Mouse (Mus musculus): ENCODE results near the gene B3gat3. TPM values are rescaled to one million over a fixed set of nuclear protein-coding genes. Genes with fewer than 3 reads are reported as not detected.
"Not testable (repeated sequence)": the region's sequence is repeated elsewhere in the genome, so short reads cannot be mapped to it uniquely, and the experiment has no call there.

The B3gat3 gene
- 28.4 and 31.7 TPM in 2 replicates for polyA plus RNA-seq (2016; fragmentation: Nextera tagmentation; extraction: Ambion mirVana)

DNA sequence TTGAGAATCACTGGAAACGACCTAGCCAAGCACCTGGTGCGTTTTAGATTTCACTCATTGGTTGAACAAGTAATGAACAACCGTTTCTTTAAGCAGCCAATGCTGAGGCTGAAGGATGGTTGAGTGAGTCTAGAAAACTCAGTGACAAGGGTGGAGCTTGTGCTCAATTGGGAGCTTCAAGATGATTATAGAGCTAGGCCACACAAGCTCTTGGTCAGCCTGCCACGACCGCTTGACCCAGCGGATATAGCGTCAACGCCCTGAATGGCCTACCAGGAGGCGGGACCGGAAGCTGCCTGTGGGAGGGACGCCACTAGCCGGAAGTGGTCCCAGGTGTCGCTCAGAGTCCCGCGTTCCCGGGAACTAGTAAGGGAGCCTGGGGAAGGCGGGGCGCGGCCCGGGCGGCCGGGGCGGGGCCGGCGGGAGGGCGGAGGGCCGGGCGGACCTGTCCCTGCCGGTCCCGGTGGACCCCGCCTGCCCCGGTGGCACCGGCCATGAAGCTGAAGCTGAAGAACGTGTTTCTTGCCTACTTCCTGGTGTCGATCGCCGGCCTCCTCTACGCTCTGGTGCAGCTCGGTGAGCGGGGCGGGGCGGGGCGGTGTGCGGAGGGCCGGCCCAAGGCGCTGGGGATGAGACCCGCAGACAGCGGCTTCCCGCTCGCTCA, at the start of gene B3gat3:
B3gat3 (plus strand) TSS at position 302 of the 664 bp plus-strand sequence.
- WGBS (ENCODE audit: insufficient replicate concordance): 2% methylated on average over 49 of the region's 50 CpGs
- Histone ChIP-seq H3K36me3 (peaks cover 47% of the 10 kb centered on the region), H3K9me3 (replicated peaks) (no peaks in the 10 kb centered on the region), H3K27me3 (replicated peaks) (no peaks in the 10 kb centered on the region), H3K4me2 (peak within 1 kb of the TSS; percentile 87), H3K9ac (peak within 1 kb of the TSS; percentile 90), H3K27ac (peak within 1 kb of the TSS; percentile 95), H3K4me1 (peaks cover 48% of the 10 kb centered on the region), H3K4me3 (peak within 1 kb of the TSS; percentile 87)
- peak; percentile 95 for ATAC-seq

DNA sequence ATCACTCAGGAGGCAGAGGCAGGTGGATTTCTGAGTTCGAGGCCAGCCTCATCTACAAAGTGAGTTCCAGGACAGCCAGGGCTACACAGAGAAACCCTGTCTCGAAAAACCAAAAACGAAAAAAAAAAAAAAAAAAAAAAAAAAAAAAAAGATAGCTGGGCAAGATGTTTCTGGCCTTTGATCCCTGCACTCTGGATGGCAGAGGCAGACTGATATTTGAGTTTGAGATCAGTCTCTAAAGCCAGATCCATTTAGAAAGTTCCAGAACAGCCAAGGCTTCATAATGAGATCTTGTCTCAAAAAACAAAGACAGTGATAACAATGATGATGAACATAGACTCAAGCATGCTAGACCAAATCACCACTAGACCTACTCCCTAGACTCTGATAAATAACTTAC, 49.8 kb upstream of the B3gat3 start:
- WGBS (ENCODE audit: insufficient replicate concordance): 67% methylated on average over 3 of the region's 3 CpGs

DNA sequence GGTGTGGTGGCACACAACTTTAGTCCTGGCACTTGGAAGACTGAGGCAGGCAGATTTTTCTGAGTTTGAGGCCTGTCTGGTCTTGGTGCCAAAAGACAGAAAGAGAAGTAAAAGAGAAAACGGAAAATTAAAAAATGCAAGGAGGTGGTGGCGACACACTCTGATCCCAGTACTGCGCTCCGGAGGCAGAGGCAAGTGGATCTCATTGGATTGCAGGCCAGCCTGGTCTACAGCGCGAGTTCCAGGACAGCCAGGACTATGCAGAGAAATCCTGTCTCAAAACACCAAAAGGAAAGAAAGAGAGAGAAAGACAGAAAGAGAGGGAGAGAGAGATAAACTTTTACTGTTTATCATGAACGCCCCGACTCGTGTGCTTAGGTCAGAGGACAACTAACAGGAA, 49.3 kb upstream of the B3gat3 start:
- Histone ChIP-seq H3K4me1 (peaks cover 40% of the 10 kb centered on the region), H3K27ac (peak overlapping the region; percentile 86), H3K36me3 (peaks cover 28% of the 10 kb centered on the region), H3K9me3 (replicated peaks) (no peaks in the 10 kb centered on the region), H3K9ac (peak overlapping the region; percentile 91), H3K4me3 (peak overlapping the region; percentile 78), H3K4me2 (peak overlapping the region; percentile 84), H3K27me3 (replicated peaks) (no peaks in the 10 kb centered on the region)
- WGBS (ENCODE audit: insufficient replicate concordance): 27% methylated on average over 9 of the region's 9 CpGs
- peak; percentile 22 for ATAC-seq

More for the DNA sequence above, 49.8 kb upstream of the B3gat3 start:
- not testable (repeated sequence) for H3K9me3 ChIP-seq (replicated peaks); H3K27me3 ChIP-seq (replicated peaks); ATAC-seq
- peak overlapping the region; percentile 78 for H3K4me3 ChIP-seq
- H3K27ac ChIP-seq: peak overlapping the region; percentile 86
- peaks cover 40% of the 10 kb centered on the region for H3K4me1 ChIP-seq
- H3K9ac ChIP-seq: peak overlapping the region; percentile 91
- peak overlapping the region; percentile 84 for H3K4me2 ChIP-seq
- H3K36me3 ChIP-seq: peaks cover 23% of the 10 kb centered on the region

DNA sequence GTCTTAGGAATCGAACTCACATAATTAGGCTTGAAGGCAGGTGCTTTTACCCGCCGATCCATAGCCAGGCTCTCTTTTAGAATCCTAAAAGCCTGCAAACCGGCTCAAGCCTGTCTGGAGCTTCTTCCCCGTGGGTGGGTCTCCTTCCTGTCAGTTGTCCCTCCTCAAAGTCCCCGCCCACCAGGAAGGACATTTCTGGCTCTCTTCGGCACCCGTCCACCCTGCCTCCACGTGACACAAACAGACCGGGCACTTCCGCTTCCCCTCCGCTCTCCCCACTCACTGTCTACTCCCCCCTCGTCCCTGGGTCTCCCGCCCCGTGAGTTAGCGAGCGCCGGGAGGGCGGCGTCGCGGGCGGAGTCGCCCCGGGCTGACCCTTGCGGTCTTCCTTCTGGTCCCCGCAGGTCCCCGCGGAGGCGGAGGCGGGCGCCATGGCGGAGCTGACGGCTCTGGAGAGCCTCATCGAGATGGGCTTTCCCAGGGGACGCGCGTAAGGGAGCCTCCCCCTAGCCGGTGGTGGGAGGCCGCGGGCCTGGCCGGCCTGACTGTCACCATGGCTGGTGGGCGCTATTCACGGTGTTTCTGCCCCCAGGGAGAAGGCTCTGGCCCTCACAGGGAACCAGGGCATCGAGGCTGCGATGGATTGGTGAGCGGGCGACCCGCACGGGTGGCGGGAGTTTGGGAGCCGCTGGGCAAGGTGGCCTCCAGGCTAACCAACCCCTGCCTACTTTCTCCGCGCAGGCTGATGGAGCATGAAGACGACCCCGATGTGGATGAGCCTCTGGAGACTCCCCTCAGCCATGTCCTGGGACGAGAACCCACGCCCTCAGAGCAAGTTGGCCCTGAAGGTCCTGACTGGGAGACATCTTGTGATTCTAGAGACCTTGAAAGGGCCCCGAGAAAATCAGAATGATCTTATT, 48.6 kb upstream of the B3gat3 start, which contains the start of gene Ubxn1:
Ubxn1 (plus strand) TSS at position 230 of the 920 bp plus-strand sequence.
- Histone ChIP-seq H3K9ac (peak within 1 kb of the TSS; percentile 91), H3K36me3 (peaks cover 35% of the 10 kb centered on the region), H3K4me1 (peaks cover 40% of the 10 kb centered on the region), H3K9me3 (replicated peaks) (no peaks in the 10 kb centered on the region), H3K4me2 (peak within 1 kb of the TSS; percentile 84), H3K27me3 (replicated peaks) (no peaks in the 10 kb centered on the region), H3K4me3 (peak within 1 kb of the TSS; percentile 78), H3K27ac (peak within 1 kb of the TSS; percentile 86)
- under 1% methylated on average over 59 of the region's 59 CpGs for WGBS (ENCODE audit: insufficient replicate concordance)
- ATAC-seq: peak; percentile 96

DNA sequence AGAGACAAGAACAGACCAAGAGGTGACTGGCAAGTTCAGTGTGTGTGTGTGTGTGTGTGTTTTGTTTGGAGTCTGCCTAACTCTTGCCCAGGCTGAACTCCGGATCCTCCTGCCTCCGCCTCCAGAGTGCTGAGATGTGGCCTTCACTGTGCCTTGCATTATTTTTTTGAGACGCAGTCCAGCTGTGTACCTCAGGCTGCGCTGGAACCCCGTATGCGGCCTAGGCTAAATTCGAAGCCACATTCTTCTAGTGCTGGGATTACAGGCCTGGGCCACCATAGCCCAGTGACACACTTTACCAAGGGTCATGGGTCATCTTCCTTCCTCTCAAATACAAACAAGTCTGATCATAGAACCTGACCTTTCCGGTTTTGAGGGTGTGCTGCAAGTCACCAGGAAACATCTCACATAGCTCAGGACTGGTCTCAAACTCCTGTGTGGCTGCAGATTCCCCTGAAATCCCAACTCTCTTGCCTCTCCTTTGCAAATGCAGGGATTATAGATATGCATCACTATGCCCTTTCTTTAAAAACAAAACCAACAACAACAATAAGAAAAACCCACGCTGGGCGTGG, 47.8 kb upstream of the B3gat3 start:
- Histone ChIP-seq H3K4me2 (peak overlapping the region; percentile 84), H3K27ac (peak overlapping the region; percentile 86), H3K4me3 (peak overlapping the region; percentile 78), H3K4me1 (peaks cover 40% of the 10 kb centered on the region), H3K9ac (peak overlapping the region; percentile 91), H3K9me3 (replicated peaks) (no peaks in the 10 kb centered on the region), H3K27me3 (replicated peaks) (no peaks in the 10 kb centered on the region), H3K36me3 (peaks cover 42% of the 10 kb centered on the region)
- 60% methylated on average over 10 of the region's 10 CpGs for WGBS (ENCODE audit: insufficient replicate concordance)
- no peak for ATAC-seq

DNA sequence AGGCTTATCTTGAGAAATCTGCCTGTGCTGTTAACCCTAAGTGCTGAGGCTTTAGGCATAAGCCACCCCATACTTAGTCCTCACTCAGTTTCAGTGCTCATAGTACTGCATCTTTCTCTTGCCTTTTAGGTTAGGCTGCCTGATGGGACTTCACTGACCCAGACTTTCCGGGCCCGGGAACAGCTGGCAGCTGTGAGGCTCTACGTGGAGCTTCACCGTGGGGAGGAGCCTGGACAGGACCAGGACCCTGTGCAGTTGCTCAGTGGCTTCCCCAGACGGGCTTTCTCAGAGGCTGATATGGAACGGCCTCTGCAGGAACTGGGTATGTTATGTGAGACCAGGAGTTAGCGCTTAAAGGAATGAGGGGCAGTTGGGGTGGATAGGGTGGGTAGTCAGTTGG, 45.1 kb upstream of the B3gat3 start:
- H3K36me3 ChIP-seq: peaks cover 57% of the 10 kb centered on the region
- WGBS (ENCODE audit: insufficient replicate concordance): 88% methylated on average over 7 of the region's 7 CpGs
- H3K4me1 ChIP-seq: peaks cover 44% of the 10 kb centered on the region
- H3K27ac ChIP-seq: 0 out of 2 replicates have a peak overlapping the region, but pooled peaks have one; percentile 41
- no peaks in the 10 kb centered on the region for H3K9me3 ChIP-seq (replicated peaks)
- ATAC-seq: no peak
- no peaks in the 10 kb centered on the region for H3K27me3 ChIP-seq (replicated peaks)
- H3K9ac ChIP-seq: peak overlapping the region; percentile 24; the same call in 1 of the 2 replicates
- H3K4me2 ChIP-seq: no peak overlapping the region
- H3K4me3 ChIP-seq: no peak overlapping the region

DNA sequence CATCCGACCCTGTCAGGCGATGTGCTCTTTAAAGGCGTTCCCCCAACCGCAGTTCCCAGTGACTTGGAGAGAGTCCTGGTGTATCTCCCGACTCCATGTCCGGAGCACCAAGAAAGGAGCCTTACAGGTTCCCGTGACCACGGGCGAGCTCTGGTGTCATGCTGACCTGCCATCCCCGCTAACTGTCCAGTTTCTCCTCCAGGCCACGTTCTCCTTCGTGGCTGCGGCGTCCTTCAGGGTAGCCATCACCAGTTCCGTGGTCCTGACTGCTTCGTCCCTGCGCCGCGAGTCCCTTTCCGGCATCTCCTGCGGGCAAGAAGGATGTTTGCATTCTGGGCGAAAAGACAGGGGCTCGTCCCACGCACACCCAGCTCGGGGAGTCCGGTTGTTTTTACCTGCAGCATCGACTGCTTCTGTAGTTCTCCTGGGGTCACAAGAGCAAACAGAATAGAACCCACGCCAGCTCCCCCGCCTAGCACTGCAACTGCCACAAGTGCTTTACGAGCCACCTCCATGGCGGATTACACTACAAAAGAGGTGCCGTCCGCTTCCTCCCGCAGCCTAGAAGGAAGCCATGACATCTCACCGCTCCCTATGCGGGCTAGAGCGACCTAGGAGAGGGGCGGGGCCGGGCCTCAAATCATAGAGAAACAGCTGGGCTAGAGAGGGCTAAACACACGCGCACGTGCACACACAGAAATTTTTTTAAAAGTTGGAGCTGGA, 39.7 kb upstream of the B3gat3 start, which contains the start of gene Uqcc3:
Uqcc3 (minus strand) TSS at position 613 of the 723 bp plus-strand sequence.
- Histone ChIP-seq H3K4me2 (peak within 1 kb of the TSS; percentile 86), H3K27ac (peak within 1 kb of the TSS; percentile 75), H3K9ac (peak within 1 kb of the TSS; percentile 86), H3K36me3 (peaks cover 32% of the 10 kb centered on the region), H3K4me3 (peak within 1 kb of the TSS; percentile 85), H3K27me3 (replicated peaks) (no peaks in the 10 kb centered on the region), H3K9me3 (replicated peaks) (no peaks in the 10 kb centered on the region), H3K4me1 (peaks cover 21% of the 10 kb centered on the region)
- peak; percentile 94 for ATAC-seq
- under 1% methylated on average over 42 of the region's 42 CpGs for WGBS (ENCODE audit: insufficient replicate concordance)

DNA sequence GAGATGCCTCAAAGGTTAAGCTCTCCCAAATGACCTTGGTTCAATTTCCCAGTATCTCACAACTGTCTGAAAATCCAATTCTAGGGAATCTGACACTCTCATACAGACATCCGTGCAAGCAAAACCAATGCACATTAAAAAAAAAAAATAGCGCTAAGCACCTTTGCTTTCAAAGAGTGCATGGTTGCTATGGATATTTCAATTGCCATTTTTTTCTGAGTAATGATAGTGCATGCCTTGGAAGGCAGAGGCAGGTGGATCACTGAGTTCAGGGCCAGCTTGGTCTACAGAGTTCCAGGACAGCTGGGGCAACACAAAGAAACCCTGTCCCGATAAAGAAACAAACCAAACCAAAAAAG, 39.2 kb upstream of the B3gat3 start:
- peaks cover 21% of the 10 kb centered on the region for H3K4me1 ChIP-seq
- peak overlapping the region; percentile 86 for H3K9ac ChIP-seq
- no peaks in the 10 kb centered on the region for H3K27me3 ChIP-seq (replicated peaks)
- H3K4me2 ChIP-seq: peak overlapping the region; percentile 86
- H3K27ac ChIP-seq: peak overlapping the region; percentile 75; the same call in 1 of the 2 replicates
- H3K4me3 ChIP-seq: peak overlapping the region; percentile 85
- H3K36me3 ChIP-seq: peaks cover 27% of the 10 kb centered on the region
- ATAC-seq: no peak
- H3K9me3 ChIP-seq (replicated peaks): no peaks in the 10 kb centered on the region
- 10% methylated on average over 3 of the region's 3 CpGs for WGBS (ENCODE audit: insufficient replicate concordance)

DNA sequence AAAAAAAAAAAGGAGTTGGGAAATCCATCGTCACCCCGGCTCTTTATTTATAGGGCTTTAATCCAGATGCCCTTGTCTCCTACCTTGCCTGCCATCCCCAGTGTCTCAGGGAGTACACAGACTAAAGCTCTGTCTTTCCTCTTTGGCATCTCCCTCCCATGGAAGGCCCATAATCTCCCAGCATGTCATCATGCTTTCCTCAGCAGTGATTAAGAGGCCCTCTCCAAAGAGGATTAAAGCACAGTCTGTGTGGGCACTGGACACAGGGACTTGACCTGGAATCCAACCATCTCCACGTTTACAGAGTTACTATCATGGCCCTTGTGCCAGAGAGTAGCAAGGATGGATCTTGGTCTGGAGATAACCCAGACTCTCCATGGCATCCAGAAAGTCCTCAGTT, 36.6 kb upstream of the B3gat3 start, which contains the start of the genes Lbhd1 and Gm49403:
Lbhd1 (plus strand) TSS at position 117 of the 400 bp plus-strand sequence.
Gm49403 (plus strand) TSS at position 315 of the 400 bp plus-strand sequence.
- Histone ChIP-seq H3K27me3 (replicated peaks) (no peaks in the 10 kb centered on the region), H3K4me3 (no peak within 1 kb of the TSS), H3K9me3 (replicated peaks) (no peaks in the 10 kb centered on the region), H3K9ac (no peak within 1 kb of the TSS), H3K4me1 (peaks cover 36% of the 10 kb centered on the region), H3K36me3 (peaks cover 8% of the 10 kb centered on the region; the same call in 1 of the 2 replicates), H3K27ac (no peak within 1 kb of the TSS), H3K4me2 (no peak within 1 kb of the TSS)
- WGBS (ENCODE audit: insufficient replicate concordance): 73% methylated on average over 3 of the region's 3 CpGs
- no peak for ATAC-seq

DNA sequence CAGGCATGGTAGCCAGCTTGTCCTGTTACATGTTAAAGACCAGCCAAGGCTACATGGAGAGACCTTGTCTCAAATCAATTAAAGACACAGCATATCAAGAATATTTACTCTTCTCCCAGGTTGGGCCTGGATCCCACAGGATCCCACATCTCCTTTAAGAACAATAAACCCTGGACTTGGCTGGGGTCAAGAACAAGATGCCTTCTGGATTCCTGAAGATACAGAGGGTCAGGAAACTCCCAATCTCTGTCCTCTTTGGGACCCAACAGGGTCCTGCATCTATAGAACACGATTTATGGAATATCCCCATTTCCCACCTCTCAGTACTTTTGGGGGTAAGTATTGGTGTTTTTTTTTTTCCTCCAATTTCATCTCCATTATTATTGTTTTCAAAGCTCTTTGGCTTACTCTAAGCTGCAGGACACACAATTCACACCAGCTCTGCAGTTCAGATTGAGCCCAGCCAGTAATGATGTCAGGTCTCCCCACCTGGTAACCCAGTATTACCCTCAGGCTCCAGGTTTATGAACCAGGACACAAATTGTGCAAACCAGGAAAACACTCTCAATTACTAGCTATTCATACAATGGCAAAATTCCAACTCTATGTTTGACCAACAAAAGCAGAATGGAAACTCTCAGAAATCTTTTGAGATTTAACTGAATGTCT, 33.1 kb upstream of the B3gat3 start:
- no peaks in the 10 kb centered on the region for H3K27me3 ChIP-seq (replicated peaks)
- peaks cover 37% of the 10 kb centered on the region for H3K4me1 ChIP-seq
- H3K27ac ChIP-seq: peak overlapping the region; percentile 89
- H3K4me3 ChIP-seq: peak overlapping the region; percentile 81
- WGBS (ENCODE audit: insufficient replicate concordance): 43% methylated on average over 1 of the region's 1 CpGs
- H3K36me3 ChIP-seq: peaks cover 17% of the 10 kb centered on the region
- H3K4me2 ChIP-seq: peak overlapping the region; percentile 77
- ATAC-seq: no peak
- no peaks in the 10 kb centered on the region for H3K9me3 ChIP-seq (replicated peaks)
- H3K9ac ChIP-seq: peak overlapping the region; percentile 89

All from liver, embryonic 12.5 days (tissue).